Mouse (Mus musculus) limb, embryonic 11.5 days (tissue): Measurements from ENCODE around the gene Fstl3. TPM values are rescaled to one million over a fixed set of nuclear protein-coding genes. Genes with fewer than 3 reads are reported as not detected.

Source experiments
- ATAC-seq: fragments of 200-750 bp; cut with Nextera tagmentation; 2 replicates; pipeline ENCODE4 v1.8.0; 2017; ENCODE audit warnings: low read depth; ENCODE audit not compliant: insufficient number of reproducible peaks, low FRiP score, low TSS enrichment
- DNase-seq: peaks from one replicate; pipeline ENCODE4 v3.0.0-alpha.2; 2015; ENCODE audit warnings: low spot score
- H3K27ac ChIP-seq: fragments of 300-500 bp; sonication (generic); replicated peaks from 2 replicates; pipeline ENCODE4 v1.5.1; 2014; ENCODE audit warnings: low read depth, mild to moderate bottlenecking, low read length
- H3K27me3 ChIP-seq: fragments of 300-500 bp; sonication (generic); 2 replicates; pipeline ENCODE4 v1.6.1; 2014; ENCODE audit warnings: mild to moderate bottlenecking, low read length, mixed read lengths; ENCODE audit not compliant: control insufficient read depth, insufficient read depth
- H3K36me3 ChIP-seq: fragments of 300-500 bp; sonication (generic); 2 replicates; pipeline ENCODE4 v1.6.1; 2014; ENCODE audit warnings: mild to moderate bottlenecking, low read length, moderate library complexity, mixed read lengths; ENCODE audit not compliant: control insufficient read depth, insufficient read depth
- H3K4me1 ChIP-seq: fragments of 300-500 bp; sonication (generic); 2 replicates; pipeline ENCODE4 v1.6.1; 2014; ENCODE audit warnings: low read length, mixed read lengths; ENCODE audit not compliant: control insufficient read depth, insufficient read depth
- H3K4me2 ChIP-seq: fragments of 300-500 bp; sonication (generic); 2 replicates; pipeline ENCODE4 v1.6.1; 2014; ENCODE audit warnings: low read depth, mild to moderate bottlenecking, moderate library complexity; ENCODE audit not compliant: severe bottlenecking
- H3K4me3 ChIP-seq: fragments of 300-500 bp; sonication (generic); 2 replicates; pipeline ENCODE4 v1.5.1; 2014; ENCODE audit warnings: low read depth, low read length
- H3K9ac ChIP-seq: fragments of 300-500 bp; sonication (generic); 2 replicates; pipeline ENCODE4 v1.6.1; 2014; ENCODE audit warnings: mild to moderate bottlenecking, low read length
- H3K9me3 ChIP-seq: fragments of 300-500 bp; sonication (generic); 2 replicates; pipeline ENCODE4 v1.6.1; 2016; ENCODE audit warnings: low read length; ENCODE audit not compliant: control insufficient read depth
- WGBS: fragments of 180-500 bp; shearing (Covaris S2); extraction: QIAGEN DNeasy Blood & Tissue Kit; methylation state at CpG from one replicate; pipeline ENCODE4 v1.1.7; 2014; 5-methylcytosine and 5-hydroxymethylcytosine counted together
- polyA plus RNA-seq: library from polyadenylated mRNA; unstranded; fragments of >200 nt; fragmentation: Nextera tagmentation; extraction: Ambion mirVana; gene quantifications from 2 replicates; pipeline ENCODE4 v1.2.1, GENCODE M21; 2014

Gene Fstl3
- polyA plus RNA-seq, 1 experiment from 2014 or later, result 1.8 TPM

GRCm38 (mm10) chr10:79817111-79817510, 40.0 kb downstream of the Fstl3 start:
- peaks cover 12% of the 10 kb centered on the region; the same call in 1 of the 2 replicates for H3K36me3 ChIP-seq
- no peak overlapping the region for H3K4me2 ChIP-seq
- no peak for ATAC-seq
- H3K4me1 ChIP-seq, result peaks cover under 1% of the 10 kb centered on the region; the same call in 1 of the 2 replicates
- no peak overlapping the region for H3K9ac ChIP-seq
- no peaks in the 10 kb centered on the region for H3K27me3 ChIP-seq
- no peak overlapping the region for H3K27ac ChIP-seq
- no peak overlapping the region for H3K4me3 ChIP-seq
- WGBS, result 88% methylated on average over 2 of the region's 2 CpGs
- no peaks in the 10 kb centered on the region for H3K9me3 ChIP-seq
- no peak for DNase-seq

DNA sequence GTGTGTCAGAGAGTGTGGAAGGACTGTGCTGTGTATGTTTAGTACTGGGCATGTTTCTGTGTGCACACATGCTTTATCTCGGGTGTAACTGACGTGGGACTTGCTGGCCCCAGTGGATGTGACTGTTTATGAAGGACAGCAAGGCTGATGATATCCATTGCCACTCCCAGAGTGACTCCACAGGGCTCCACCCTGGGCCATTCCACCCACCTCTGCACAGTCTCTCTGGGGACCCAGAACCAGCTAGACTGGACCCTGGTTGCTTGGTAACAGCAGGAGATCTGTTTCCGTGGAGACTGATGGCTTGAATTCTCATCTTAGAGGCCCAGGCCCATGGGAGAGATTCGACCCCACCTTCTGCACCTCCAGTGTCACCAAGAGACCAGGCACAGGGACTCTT, 41.2 kb downstream of the Fstl3 start:
- H3K36me3 ChIP-seq, result peaks cover 10% of the 10 kb centered on the region; the same call in 1 of the 2 replicates
- H3K4me2 ChIP-seq, result no peak overlapping the region
- no peaks in the 10 kb centered on the region for H3K9me3 ChIP-seq
- ATAC-seq, result no peak
- 86% methylated on average over 4 of the region's 4 CpGs for WGBS
- DNase-seq, result no peak
- peaks cover 6% of the 10 kb centered on the region; the same call in 1 of the 2 replicates for H3K4me1 ChIP-seq
- H3K9ac ChIP-seq, result no peak overlapping the region
- H3K4me3 ChIP-seq, result no peak overlapping the region
- no peaks in the 10 kb centered on the region for H3K27me3 ChIP-seq
- no peak overlapping the region for H3K27ac ChIP-seq

- H3K4me1 ChIP-seq, result peaks cover 6% of the 10 kb centered on the region; the same call in 1 of the 2 replicates
- no peak overlapping the region for H3K9ac ChIP-seq
- H3K9me3 ChIP-seq, result no peaks in the 10 kb centered on the region
- no peak for DNase-seq
- peaks cover 10% of the 10 kb centered on the region; the same call in 1 of the 2 replicates for H3K36me3 ChIP-seq
- WGBS, result 93% methylated on average over 17 of the region's 17 CpGs
- no peak overlapping the region for H3K27ac ChIP-seq
- ATAC-seq, result no peak
- H3K4me2 ChIP-seq, result no peak overlapping the region
- no peak overlapping the region for H3K4me3 ChIP-seq
- no peaks in the 10 kb centered on the region for H3K27me3 ChIP-seq
Observed at GRCm38 (mm10) chr10:79819606-79820005, 42.5 kb downstream of the Fstl3 start.

GRCm38 (mm10) chr10:79820277-79820676, 43.2 kb downstream of the Fstl3 start:
- peaks cover 6% of the 10 kb centered on the region; the same call in 1 of the 2 replicates for H3K4me1 ChIP-seq
- no peaks in the 10 kb centered on the region for H3K9me3 ChIP-seq
- H3K36me3 ChIP-seq, result peaks cover 8% of the 10 kb centered on the region; the same call in 1 of the 2 replicates
- H3K9ac ChIP-seq, result no peak overlapping the region
- ATAC-seq (no peak), DNase-seq (no peak)
- H3K27ac ChIP-seq, result no peak overlapping the region; the same call in 1 of the 2 replicates
- no peaks in the 10 kb centered on the region for H3K27me3 ChIP-seq
- WGBS, result 85% methylated on average over 8 of the region's 8 CpGs
- H3K4me2 ChIP-seq, result no peak overlapping the region
- H3K4me3 ChIP-seq, result no peak overlapping the region

GRCm38 (mm10) chr10:79820782-79821181, 43.7 kb downstream of the Fstl3 start, which contains the start of gene Misp:
TSS of gene Misp (plus strand) at chr10:79820989.
- Histone ChIP-seq H3K4me3 (no peak within 1 kb of the TSS), H3K9me3 (no peaks in the 10 kb centered on the region), H3K27me3 (no peaks in the 10 kb centered on the region), H3K27ac (no peak within 1 kb of the TSS; the same call in 1 of the 2 replicates), H3K36me3 (peaks cover 6% of the 10 kb centered on the region; the same call in 1 of the 2 replicates), H3K4me1 (peaks cover 6% of the 10 kb centered on the region; the same call in 1 of the 2 replicates), H3K4me2 (no peak within 1 kb of the TSS), H3K9ac (no peak within 1 kb of the TSS)
- ATAC-seq (no peak), DNase-seq (no peak)
- 62% methylated on average over 11 of the region's 11 CpGs for WGBS

GRCm38 (mm10) chr10:79821731-79822130, 44.7 kb downstream of the Fstl3 start:
- no peak overlapping the region for H3K4me3 ChIP-seq
- H3K9ac ChIP-seq, result no peak overlapping the region
- WGBS, result 91% methylated on average over 12 of the region's 12 CpGs
- DNase-seq, result no peak
- ATAC-seq, result no peak
- H3K27me3 ChIP-seq, result no peaks in the 10 kb centered on the region
- H3K9me3 ChIP-seq, result no peaks in the 10 kb centered on the region
- peaks cover 6% of the 10 kb centered on the region; the same call in 1 of the 2 replicates for H3K4me1 ChIP-seq
- no peak overlapping the region for H3K4me2 ChIP-seq
- H3K36me3 ChIP-seq, result peaks cover 5% of the 10 kb centered on the region; the same call in 1 of the 2 replicates
- H3K27ac ChIP-seq, result no peak overlapping the region

- Histone ChIP-seq H3K36me3 (peaks cover 5% of the 10 kb centered on the region; the same call in 1 of the 2 replicates), H3K4me3 (no peak overlapping the region), H3K9ac (peak overlapping the region; percentile 34), H3K4me1 (peaks cover 6% of the 10 kb centered on the region; the same call in 1 of the 2 replicates), H3K27ac (no peak overlapping the region), H3K4me2 (no peak overlapping the region), H3K27me3 (no peaks in the 10 kb centered on the region), H3K9me3 (no peaks in the 10 kb centered on the region)
- WGBS, result 29% methylated on average over 17 of the region's 17 CpGs
- no peak for DNase-seq
- ATAC-seq, result peak; percentile 42; the same call in 1 of the 2 replicates
Observed at GRCm38 (mm10) chr10:79822372-79822771, 45.3 kb downstream of the Fstl3 start.

GRCm38 (mm10) chr10:79823011-79823410, 45.9 kb downstream of the Fstl3 start:
- H3K4me3 ChIP-seq, result no peak overlapping the region

More at GRCm38 (mm10) chr10:79823011-79823410, 45.9 kb downstream of the Fstl3 start:
- H3K9me3 ChIP-seq, result no peaks in the 10 kb centered on the region
- H3K36me3 ChIP-seq, result peaks cover 5% of the 10 kb centered on the region; the same call in 1 of the 2 replicates
- H3K27me3 ChIP-seq, result no peaks in the 10 kb centered on the region
- DNase-seq (no peak), ATAC-seq (no peak)
- peaks cover 6% of the 10 kb centered on the region; the same call in 1 of the 2 replicates for H3K4me1 ChIP-seq
- H3K9ac ChIP-seq, result peak overlapping the region; percentile 34; the same call in 1 of the 2 replicates
- no peak overlapping the region for H3K27ac ChIP-seq
- no peak overlapping the region for H3K4me2 ChIP-seq
- WGBS, result 78% methylated on average over 6 of the region's 6 CpGs
